Mouse (Mus musculus): ENCODE measurements around the gene Etfa. TPM values are rescaled to one million over a fixed set of nuclear protein-coding genes. Genes with fewer than 3 reads are reported as not detected.

The Etfa gene
- polyA plus RNA-seq, 1 experiment from 2014 or later, result 104 TPM

GRCm38 (mm10) chr9:55439206-55439780 lies 72.8 kb downstream of the Etfa start:
- Histone ChIP-seq H3K9ac (no peak overlapping the region), H3K4me3 (no peak overlapping the region), H3K4me2 (no peak overlapping the region), H3K27ac (no peak overlapping the region), H3K27me3 (no peaks in the 10 kb centered on the region), H3K9me3 (no peaks in the 10 kb centered on the region), H3K4me1 (replicated peaks) (no peaks in the 10 kb centered on the region), H3K36me3 (0 out of 2 replicates have a peak, but pooled peaks cover 6% of the 10 kb centered on the region)
- no peak for ATAC-seq (ENCODE audit: low FRiP score)
- 85% methylated on average over 5 of the region's 5 CpGs for WGBS

- no peak for ATAC-seq (ENCODE audit: low FRiP score)
- no peak overlapping the region for H3K9ac ChIP-seq
- WGBS, result 68% methylated on average over 3 of the region's 3 CpGs
- H3K27me3 ChIP-seq, result no peaks in the 10 kb centered on the region
- peaks cover 1% of the 10 kb centered on the region; the same call in 1 of the 2 replicates for H3K4me1 ChIP-seq (replicated peaks)
- H3K4me3 ChIP-seq, result no peak overlapping the region
- 0 out of 2 replicates have a peak, but pooled peaks cover 6% of the 10 kb centered on the region for H3K36me3 ChIP-seq
- H3K9me3 ChIP-seq, result no peaks in the 10 kb centered on the region
- no peak overlapping the region for H3K4me2 ChIP-seq
- no peak overlapping the region for H3K27ac ChIP-seq
Observed at GRCm38 (mm10) chr9:55438433-55438832, 73.6 kb downstream of the Etfa start.

- H3K27me3 ChIP-seq, result peaks cover 8% of the 10 kb centered on the region; the same call in 1 of the 2 replicates
- ATAC-seq (ENCODE audit: low FRiP score), result no peak
- WGBS, result 85% methylated on average over 5 of the region's 5 CpGs
Observed at GRCm38 (mm10) chr9:55433875-55434274, 78.2 kb downstream of the Etfa start.

GRCm38 (mm10) chr9:55432306-55433289 lies 79.4 kb downstream of the Etfa start:
- H3K9me3 ChIP-seq, result no peaks in the 10 kb centered on the region
- 75% methylated on average over 14 of the region's 14 CpGs for WGBS
- no peak for ATAC-seq (ENCODE audit: low FRiP score)
- H3K4me1 ChIP-seq (replicated peaks), result peaks cover 13% of the 10 kb centered on the region
- no peak overlapping the region for H3K9ac ChIP-seq
- H3K27me3 ChIP-seq, result peaks cover 10% of the 10 kb centered on the region; the same call in 1 of the 2 replicates
- no peak overlapping the region for H3K4me3 ChIP-seq
- H3K36me3 ChIP-seq, result 0 out of 2 replicates have a peak, but pooled peaks cover 6% of the 10 kb centered on the region
- no peak overlapping the region for H3K4me2 ChIP-seq
- H3K27ac ChIP-seq, result no peak overlapping the region

More at GRCm38 (mm10) chr9:55433875-55434274, 78.2 kb downstream of the Etfa start:
- Histone ChIP-seq H3K9ac (no peak overlapping the region), H3K27ac (no peak overlapping the region), H3K4me2 (no peak overlapping the region), H3K36me3 (0 out of 2 replicates have a peak, but pooled peaks cover 6% of the 10 kb centered on the region), H3K9me3 (no peaks in the 10 kb centered on the region), H3K4me1 (replicated peaks) (peaks cover 13% of the 10 kb centered on the region), H3K4me3 (no peak overlapping the region)

GRCm38 (mm10) chr9:55430133-55430532 lies 81.9 kb downstream of the Etfa start:
- H3K4me3 ChIP-seq, result no peak overlapping the region
- H3K4me2 ChIP-seq, result peak overlapping the region; percentile 13; the same call in 1 of the 2 replicates
- WGBS, result 24% methylated on average over 20 of the region's 20 CpGs
- peaks cover 10% of the 10 kb centered on the region; the same call in 1 of the 2 replicates for H3K27me3 ChIP-seq
- no peaks in the 10 kb centered on the region for H3K36me3 ChIP-seq
- H3K4me1 ChIP-seq (replicated peaks), result peaks cover 16% of the 10 kb centered on the region
- ATAC-seq (ENCODE audit: low FRiP score), result no peak
- H3K9ac ChIP-seq, result peak overlapping the region; percentile 21; the same call in 1 of the 2 replicates
- no peaks in the 10 kb centered on the region for H3K9me3 ChIP-seq
- H3K27ac ChIP-seq, result no peak overlapping the region

- Histone ChIP-seq H3K27ac (no peak overlapping the region), H3K4me1 (replicated peaks) (peaks cover 16% of the 10 kb centered on the region)
Observed at GRCm38 (mm10) chr9:55429242-55429975, 82.6 kb downstream of the Etfa start.

GRCm38 (mm10) chr9:55425271-55425810 lies 86.7 kb downstream of the Etfa start:
- Histone ChIP-seq H3K4me2 (no peak overlapping the region), H3K4me1 (replicated peaks) (peaks cover 12% of the 10 kb centered on the region), H3K36me3 (0 out of 2 replicates have a peak, but pooled peaks cover 6% of the 10 kb centered on the region), H3K9me3 (no peaks in the 10 kb centered on the region), H3K27me3 (0 out of 2 replicates have a peak, but pooled peaks cover 2% of the 10 kb centered on the region), H3K27ac (no peak overlapping the region), H3K9ac (no peak overlapping the region), H3K4me3 (no peak overlapping the region)
- ATAC-seq (ENCODE audit: low FRiP score), result no peak
- 74% methylated on average over 7 of the region's 7 CpGs for whole genome bisulfite sequencing

More at GRCm38 (mm10) chr9:55429242-55429975, 82.6 kb downstream of the Etfa start:
- H3K9me3 ChIP-seq, result no peaks in the 10 kb centered on the region
- H3K36me3 ChIP-seq, result no peaks in the 10 kb centered on the region
- ATAC-seq (ENCODE audit: low FRiP score), result peak; percentile 59
- H3K4me2 ChIP-seq, result peak overlapping the region; percentile 13; the same call in 1 of the 2 replicates
- H3K4me3 ChIP-seq, result no peak overlapping the region
- peak overlapping the region; percentile 21; the same call in 1 of the 2 replicates for H3K9ac ChIP-seq
- WGBS, result 31% methylated on average over 12 of the region's 12 CpGs
- peaks cover 10% of the 10 kb centered on the region; the same call in 1 of the 2 replicates for H3K27me3 ChIP-seq

GRCm38 (mm10) chr9:55423451-55424424 lies 88.3 kb downstream of the Etfa start:
- H3K27ac ChIP-seq, result no peak overlapping the region
- H3K4me3 ChIP-seq, result no peak overlapping the region
- H3K27me3 ChIP-seq, result 0 out of 2 replicates have a peak, but pooled peaks cover 2% of the 10 kb centered on the region
- no peak overlapping the region for H3K4me2 ChIP-seq
- 69% methylated on average over 14 of the region's 14 CpGs for WGBS
- no peak overlapping the region for H3K9ac ChIP-seq
- H3K36me3 ChIP-seq, result 0 out of 2 replicates have a peak, but pooled peaks cover 6% of the 10 kb centered on the region
- ATAC-seq (ENCODE audit: low FRiP score), result no peak
- H3K4me1 ChIP-seq (replicated peaks), result peaks cover 3% of the 10 kb centered on the region
- H3K9me3 ChIP-seq, result no peaks in the 10 kb centered on the region

GRCm38 (mm10) chr9:55421786-55422185 lies 90.3 kb downstream of the Etfa start:
- no peak for ATAC-seq (ENCODE audit: low FRiP score)
- H3K36me3 ChIP-seq, result peaks cover 9% of the 10 kb centered on the region; the same call in 1 of the 2 replicates
- H3K9me3 ChIP-seq, result no peaks in the 10 kb centered on the region
- H3K4me2 ChIP-seq, result no peak overlapping the region
- no peak overlapping the region for H3K4me3 ChIP-seq
- WGBS, result 97% methylated on average over 3 of the region's 3 CpGs
- peaks cover under 1% of the 10 kb centered on the region for H3K4me1 ChIP-seq (replicated peaks)
- no peaks in the 10 kb centered on the region for H3K27me3 ChIP-seq
- no peak overlapping the region for H3K27ac ChIP-seq
- no peak overlapping the region for H3K9ac ChIP-seq

- Histone ChIP-seq H3K4me2 (no peak overlapping the region), H3K4me3 (no peak overlapping the region), H3K27me3 (no peaks in the 10 kb centered on the region), H3K4me1 (replicated peaks) (peaks cover 29% of the 10 kb centered on the region), H3K27ac (no peak overlapping the region), H3K36me3 (no peaks in the 10 kb centered on the region), H3K9me3 (no peaks in the 10 kb centered on the region), H3K9ac (no peak overlapping the region)
- 40% methylated on average over 6 of the region's 6 CpGs for WGBS
- no peak for ATAC-seq (ENCODE audit: low FRiP score)
Observed at GRCm38 (mm10) chr9:55411154-55411553, 100.9 kb downstream of the Etfa start.
